Mouse (Mus musculus) heart, postnatal 10 days (tissue): ENCODE results near the gene Zfp276. TPM values are rescaled to one million over a fixed set of nuclear protein-coding genes. Genes with fewer than 3 reads are reported as not detected.

Experiments used
- DNase-seq, 2 experiments: peaks; one replicate each; pipeline ENCODE4 v3.0.0; 2021
- intact Hi-C: fragments of 180-260 bp; cut with DNase I; formaldehyde crosslinking; loops from one replicate; pipeline ENCODE4 v1.15.1; 2025
- total RNA-seq, 2 experiments: library from RNA; stranded (reverse); gene quantifications; 2 replicates each; pipeline ENCODE4 v1.2.3; 2021

Zfp276 gene
- total RNA-seq, 2 experiments from 2014 or later = 10.7 to 12.1 TPM

DNA sequence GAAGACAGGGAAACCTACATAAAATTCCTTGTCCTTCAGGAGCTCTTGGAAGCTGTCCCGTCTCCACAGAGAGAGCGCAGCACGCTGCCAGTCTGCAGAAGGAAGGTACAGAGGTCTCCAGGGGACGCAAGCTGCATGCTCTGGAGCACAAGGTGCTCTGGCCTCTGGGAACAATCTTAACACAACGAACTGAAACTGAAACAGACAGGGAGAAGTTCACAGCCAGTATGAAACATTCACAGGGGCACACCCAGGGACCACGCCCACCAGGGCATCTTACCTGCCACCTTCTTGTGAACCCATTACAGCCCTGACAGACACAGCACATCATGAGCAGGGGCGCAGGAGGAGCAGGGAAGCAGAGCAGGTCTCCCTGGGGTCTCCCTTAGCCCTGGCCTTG is 30.0 kb downstream of the Zfp276 start:
- intact Hi-C loops = no loop called here
- DNase-seq = no peak

DNA sequence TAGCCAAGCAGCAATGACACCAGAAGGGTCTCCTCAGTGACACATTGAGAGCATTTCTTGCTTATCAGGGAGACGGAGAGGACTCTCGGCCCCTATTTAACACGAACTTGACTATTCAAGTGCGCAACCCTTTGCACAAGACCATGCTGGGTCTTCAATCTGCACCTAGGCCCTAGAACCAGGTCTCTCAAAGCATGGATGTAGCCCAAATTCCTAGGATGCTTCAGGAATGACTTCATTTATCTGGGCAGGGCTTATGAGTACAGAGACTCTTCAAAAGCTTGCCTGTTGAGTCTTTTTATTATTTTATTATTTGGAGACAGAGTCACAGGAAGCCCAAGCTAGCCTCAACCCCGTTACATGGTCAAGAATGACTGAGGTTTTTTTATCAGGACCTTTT is 30.5 kb downstream of the Zfp276 start:
- no peak for DNase-seq
- intact Hi-C loops = no loop called here

DNA sequence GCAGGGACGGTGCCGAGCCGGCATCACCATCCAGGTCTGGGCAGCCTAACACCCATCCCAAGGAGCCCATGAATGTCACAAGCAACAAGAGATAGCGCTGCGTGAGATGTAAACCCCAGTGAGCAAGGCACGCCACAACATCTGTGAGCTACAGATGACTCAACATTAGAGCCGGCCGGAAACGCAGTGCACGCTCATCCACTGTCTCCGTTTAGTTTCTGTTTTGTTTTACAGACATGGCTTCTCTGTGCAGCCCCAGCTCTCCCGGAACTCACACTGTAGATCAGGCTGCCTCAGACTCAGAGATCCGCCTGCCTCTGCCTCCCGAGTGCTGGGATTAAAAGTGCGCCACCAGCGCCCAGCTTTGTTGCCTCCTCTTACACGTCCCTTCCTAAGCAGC is 33.4 kb downstream of the Zfp276 start:
- intact Hi-C loops = no loop called here
- DNase-seq = no peak

DNA sequence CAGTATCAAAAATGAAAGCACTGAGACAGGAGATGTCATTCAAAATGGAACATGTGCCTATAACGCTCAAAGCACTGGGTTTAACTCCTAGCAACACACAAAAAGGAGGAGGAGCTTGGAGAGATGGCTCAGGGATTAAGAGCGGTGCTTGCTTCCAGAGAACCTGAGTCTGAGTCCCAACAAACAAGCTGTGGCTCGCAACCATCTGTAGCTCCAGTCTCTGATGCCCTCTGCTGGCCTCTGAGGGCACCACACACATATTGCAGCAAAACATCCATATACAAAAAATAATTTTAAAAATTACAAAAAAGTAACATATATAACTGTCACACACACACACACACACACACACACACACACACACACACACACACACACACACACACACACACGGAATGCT is 36.2 kb downstream of the Zfp276 start:
- intact Hi-C loops = no loop called here
- DNase-seq = peak; percentile 29 to 58

DNA sequence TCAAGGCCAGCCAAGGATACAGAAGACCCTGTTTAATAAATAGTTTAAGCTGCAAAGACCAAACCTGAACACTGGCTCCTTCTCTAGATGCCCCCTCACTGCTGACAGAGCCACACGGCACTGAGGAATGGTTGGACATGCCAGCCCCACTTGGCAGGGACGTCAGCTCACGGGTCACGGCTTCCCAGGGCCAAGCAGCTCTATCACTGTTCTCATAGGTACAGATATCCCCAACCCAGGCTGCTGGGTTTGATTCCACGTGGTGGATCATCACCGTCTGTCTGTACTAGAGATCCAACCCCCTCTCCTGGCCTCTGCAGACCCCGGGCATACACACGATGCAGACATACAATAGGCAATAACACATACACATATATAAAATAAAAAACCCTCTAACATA is 36.7 kb downstream of the Zfp276 start:
- DNase-seq = peak; percentile 30 to 39
- intact Hi-C loops = no loop called here

DNA sequence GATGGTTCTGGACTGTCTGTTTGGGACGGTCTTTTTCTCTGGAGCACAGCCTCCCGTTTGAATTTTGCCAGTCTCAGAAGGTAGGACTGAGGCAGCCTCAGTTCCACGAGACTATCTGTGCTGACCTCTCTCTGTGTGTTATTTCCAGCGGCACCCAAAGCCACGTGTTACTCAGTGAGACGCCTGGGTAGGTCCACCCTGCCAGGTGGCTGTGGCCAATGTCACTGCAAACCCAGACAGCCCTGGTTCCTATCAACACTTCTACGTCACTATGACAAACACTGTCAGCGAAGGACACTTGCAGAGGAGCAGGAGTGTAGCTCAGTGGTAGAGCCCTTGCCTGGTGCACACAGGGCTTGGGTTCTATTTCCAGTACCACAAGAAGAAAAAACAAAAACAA is 37.7 kb downstream of the Zfp276 start:
- intact Hi-C loops = no loop called here
- peak; percentile 67 to 76 for DNase-seq

DNA sequence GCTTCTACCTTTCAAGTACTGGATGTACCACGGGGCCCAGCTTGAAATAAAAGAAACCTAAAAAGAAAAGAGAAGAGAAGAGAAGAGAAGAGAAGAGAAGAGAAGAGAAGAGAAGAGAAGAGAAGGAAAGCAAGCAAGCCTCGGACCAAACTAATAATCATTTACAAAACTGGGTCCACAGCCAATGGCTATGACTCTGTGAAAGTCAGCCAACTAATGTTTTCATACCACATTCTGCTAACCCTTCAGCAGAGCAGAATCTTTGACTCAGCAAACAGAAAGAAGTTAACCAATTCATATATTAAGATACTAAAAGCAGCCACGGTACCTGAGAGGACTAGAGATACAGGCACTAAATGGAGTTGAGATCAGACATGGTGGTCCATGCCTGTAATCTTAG is 38.3 kb downstream of the Zfp276 start:
- no peak for DNase-seq
- intact Hi-C loops = no loop called here

DNA sequence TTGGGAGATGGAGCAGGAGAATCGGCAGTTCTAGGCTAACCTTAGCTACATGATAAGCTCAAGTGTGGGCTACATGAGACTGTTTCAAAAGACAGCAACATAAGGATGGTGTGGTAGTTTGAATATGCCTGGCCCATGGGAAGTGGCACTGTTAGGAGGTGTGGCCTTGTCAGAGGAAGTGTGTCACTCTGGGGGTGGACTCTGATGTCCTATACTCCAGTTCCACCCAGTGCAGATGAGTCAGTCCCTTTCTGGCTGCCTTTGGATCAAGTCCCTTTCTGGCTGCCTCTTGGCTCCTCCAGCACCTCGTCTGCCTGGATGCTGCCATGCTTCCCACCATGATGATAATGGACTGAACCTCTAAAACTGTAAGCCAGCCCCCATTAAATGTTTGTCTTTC is 38.8 kb downstream of the Zfp276 start:
- intact Hi-C loops = no loop called here
- no peak for DNase-seq

DNA sequence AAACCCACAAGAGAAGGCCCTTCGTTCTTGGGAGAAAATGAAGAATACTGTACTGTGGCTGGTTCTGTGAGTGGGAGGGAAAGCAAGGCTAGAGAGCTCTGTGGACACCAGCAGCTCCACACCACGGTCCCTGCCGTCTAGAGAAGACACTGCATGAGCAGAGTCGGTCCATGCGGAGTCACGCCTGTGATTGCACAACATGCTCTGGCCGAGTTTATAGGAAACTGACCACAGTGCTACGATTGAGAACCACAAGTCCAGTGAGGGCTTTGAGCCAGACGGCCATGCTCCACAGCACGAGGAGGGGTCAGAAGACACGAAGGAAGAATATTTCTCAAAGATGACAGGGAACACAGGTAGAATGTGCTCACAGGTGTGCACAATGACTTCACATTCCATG is 44.3 kb downstream of the Zfp276 start:
- no peak for DNase-seq
- intact Hi-C loops = no loop called here

DNA sequence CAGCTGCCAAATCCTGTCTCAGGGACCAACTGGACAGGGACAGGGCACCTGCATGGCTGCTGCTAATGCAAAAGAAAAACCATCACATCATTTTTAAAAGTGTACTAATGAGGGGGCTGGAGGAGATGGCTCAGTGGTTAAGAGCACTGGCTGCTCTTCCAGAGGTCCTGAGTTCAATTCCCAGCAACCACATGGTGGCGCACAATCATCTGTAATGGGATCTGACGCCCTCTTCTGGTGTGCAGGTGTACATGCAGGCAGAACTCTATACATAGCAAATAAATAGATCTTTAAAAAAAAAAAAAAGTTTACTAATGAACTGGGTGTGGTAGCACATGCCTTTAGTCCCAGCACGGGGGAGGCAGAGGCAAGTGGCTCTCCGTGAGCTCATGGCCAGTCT is 54.7 kb downstream of the Zfp276 start:
- no peak for DNase-seq
- intact Hi-C loops = no loop called here

DNA sequence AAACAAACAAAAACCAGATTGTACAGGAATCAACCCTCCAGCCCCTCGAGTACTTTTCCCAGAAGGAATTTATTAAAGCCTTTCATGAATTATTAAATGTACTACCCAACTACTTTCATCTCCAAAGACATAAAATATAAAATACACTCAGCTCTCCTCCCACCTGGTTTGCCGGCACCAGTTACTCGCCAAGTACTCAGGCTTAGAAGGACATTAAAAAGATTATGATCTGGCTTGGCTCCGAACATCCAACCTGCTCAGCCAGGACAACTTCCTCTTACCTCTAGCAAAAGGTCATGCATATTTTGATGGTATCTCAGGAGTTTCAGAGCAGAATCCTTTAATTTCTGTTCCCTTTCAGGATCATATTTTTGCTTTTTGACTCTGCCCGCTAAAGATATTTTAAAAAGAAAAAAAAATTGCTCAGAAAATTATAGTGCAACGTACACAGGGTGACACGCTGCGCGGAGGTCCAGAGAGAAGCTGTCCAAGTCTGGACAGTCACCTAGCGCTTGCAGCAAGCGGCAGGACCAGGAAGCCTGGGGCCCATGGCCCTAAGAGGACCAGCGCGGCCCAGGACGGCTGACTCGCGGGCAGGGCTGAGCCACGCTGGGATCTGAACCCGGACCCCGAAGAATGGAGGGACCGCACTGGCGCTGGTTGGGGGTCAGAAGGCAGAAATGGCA is 63.9 kb downstream of the Zfp276 start:
- DNase-seq = no peak

DNA sequence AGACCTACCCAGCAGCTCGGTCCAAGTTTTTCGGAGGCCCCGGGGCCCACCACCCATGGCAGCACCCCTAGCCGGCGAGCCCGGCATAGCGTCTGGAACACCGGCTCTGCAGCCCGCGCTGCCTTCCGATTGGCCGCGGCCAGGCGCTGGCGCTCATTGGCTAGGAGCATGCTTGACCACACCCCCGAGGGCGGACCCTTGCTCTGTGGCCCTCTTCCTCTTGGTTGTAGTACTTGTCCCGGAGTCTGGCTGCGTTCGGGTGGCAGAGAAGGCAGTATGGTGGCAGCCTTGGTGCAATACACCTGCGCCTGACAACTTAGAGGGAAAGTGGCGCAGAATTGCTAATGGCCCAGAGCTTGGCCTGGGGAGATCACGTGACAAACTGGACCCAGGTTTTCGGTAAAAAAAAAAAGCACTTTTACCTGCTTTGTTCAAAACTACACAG is 64.5 kb downstream of the Zfp276 start, which contains the start of gene Fanca:
Gene Fanca (minus strand): TSS at position 110 of the 445 bp plus-strand sequence.
- intact Hi-C loops = no loop called here
- peak; percentile 94 to 95 for DNase-seq

More for the DNA sequence above, 63.9 kb downstream of the Zfp276 start:
- intact Hi-C loops = no loop called here

Other genes starting within 250 kb of the Zfp276 start
- gene Ankrd11, start 211.9 kb upstream of the Zfp276 start, total RNA-seq = 10 to 100 TPM; 83.6 to 84.5 TPM
- gene Spg7, start 191.3 kb upstream of the Zfp276 start, total RNA-seq = 10 to 100 TPM; 72.8 to 80.3 TPM
- 100 to 1,000 TPM; 536 to 545 TPM for gene Rpl13, start 151.8 kb upstream of the Zfp276 start, total RNA-seq
- 1 to 10 TPM in 1 of 2 experiments, under 1 TPM in 1; 0.64 to 1.3 TPM for gene Cpne7, start 136.8 kb upstream of the Zfp276 start, total RNA-seq
- 1 to 10 TPM; 1.3 to 2.3 TPM for gene Sult5a1, start 95.9 kb upstream of the Zfp276 start, total RNA-seq
- 10 to 100 TPM in 1 of 2 experiments, 1 to 10 TPM in 1; 9.6 to 29.0 TPM for gene Dpep1, start 68.0 kb upstream of the Zfp276 start, total RNA-seq
- 10 to 100 TPM; 64.2 to 82.9 TPM for gene Chmp1a, start 41.4 kb upstream of the Zfp276 start, total RNA-seq
- 10 to 100 TPM; 42.9 to 48.5 TPM for gene Spata33, start 41.4 kb upstream of the Zfp276 start, total RNA-seq
- gene Cdk10, start 29.4 kb upstream of the Zfp276 start, total RNA-seq = 10 to 100 TPM; 26.4 to 27.9 TPM
- 1 to 10 TPM; 6.4 to 6.8 TPM for gene Spata2l, start 18.0 kb upstream of the Zfp276 start, total RNA-seq
- 10 to 100 TPM; 22.9 to 27.0 TPM for gene Vps9d1, start 153 bp downstream of the Zfp276 start, total RNA-seq
- gene Fanca, start 64.4 kb downstream of the Zfp276 start, total RNA-seq = 1 to 10 TPM; 6.5 to 7.4 TPM
- under 1 TPM; 0.26 to 0.32 TPM for gene Spire2, start 78.5 kb downstream of the Zfp276 start, total RNA-seq
- gene Tcf25, start 119.6 kb downstream of the Zfp276 start, total RNA-seq = 100 to 1,000 TPM; 161 to 167 TPM
- gene Mc1r, start 152.9 kb downstream of the Zfp276 start, total RNA-seq = not detected
- gene Tubb3, start 157.2 kb downstream of the Zfp276 start, total RNA-seq = under 1 TPM; 0.55 to 0.98 TPM
- 10 to 100 TPM; 57.2 to 65.2 TPM for gene Def8, start 169.3 kb downstream of the Zfp276 start, total RNA-seq
- 10 to 100 TPM; 62.7 to 66.3 TPM for gene Afg3l1, start 223.7 kb downstream of the Zfp276 start, total RNA-seq